Mouse (Mus musculus) intestine, embryonic 14.5 days (tissue): Measurements from ENCODE around the gene Prr36. TPM values are rescaled to one million over a fixed set of nuclear protein-coding genes. Genes with fewer than 3 reads are reported as not detected.

Experiments
- ATAC-seq: fragments of 200-750 bp; cut with Nextera tagmentation; replicated peaks from 2 replicates; pipeline ENCODE4 v1.8.0; 2017; ENCODE audit warnings: low read depth, moderate number of reproducible peaks, moderate TSS enrichment, moderate library complexity; ENCODE audit not compliant: low FRiP score, low TSS enrichment
- DNase-seq: peaks from one replicate; pipeline ENCODE4 v3.0.0-alpha.2; 2018; ENCODE audit warnings: low spot score
- H3K27ac ChIP-seq: fragments of 300-500 bp; sonication (generic); 2 replicates; pipeline ENCODE4 v1.5.1; 2014; ENCODE audit warnings: low read depth, mild to moderate bottlenecking, control low read depth
- H3K27me3 ChIP-seq: fragments of 300-500 bp; sonication (generic); replicated peaks from 2 replicates; pipeline ENCODE4 v1.6.1; 2014; ENCODE audit warnings: low read length, control low read depth; ENCODE audit not compliant: control insufficient read depth, insufficient read depth
- H3K36me3 ChIP-seq: fragments of 300-500 bp; sonication (generic); 2 replicates; pipeline ENCODE4 v1.6.1; 2014; ENCODE audit warnings: low read length, control low read depth; ENCODE audit not compliant: control insufficient read depth, insufficient read depth
- H3K4me1 ChIP-seq: fragments of 300-500 bp; sonication (generic); replicated peaks from 2 replicates; pipeline ENCODE4 v1.6.1; 2014; ENCODE audit warnings: low read length, control low read depth, mixed read lengths; ENCODE audit not compliant: control insufficient read depth, insufficient read depth
- H3K4me2 ChIP-seq: fragments of 300-500 bp; sonication (generic); 2 replicates; pipeline ENCODE4 v1.6.1; 2014; ENCODE audit warnings: low read length
- H3K4me3 ChIP-seq: fragments of 300-500 bp; sonication (generic); 2 replicates; pipeline ENCODE4 v1.5.1; 2014; ENCODE audit warnings: low read depth, low read length, control low read depth, mixed read lengths
- H3K9ac ChIP-seq: fragments of 300-500 bp; sonication (generic); 2 replicates; pipeline ENCODE4 v1.6.1; 2014; ENCODE audit warnings: mild to moderate bottlenecking, low read length
- H3K9me3 ChIP-seq: fragments of 300-500 bp; sonication (generic); 2 replicates; pipeline ENCODE4 v1.6.1; 2016; ENCODE audit warnings: low read length, control low read depth; ENCODE audit not compliant: control insufficient read depth
- WGBS: fragments of 180-500 bp; shearing (Covaris S2); extraction: QIAGEN DNeasy Blood & Tissue Kit; methylation state at CpG from one replicate; pipeline ENCODE4 v1.1.7; 2014; 5-methylcytosine and 5-hydroxymethylcytosine counted together
- polyA plus RNA-seq: library from polyadenylated mRNA; unstranded; fragments of >200 nt; fragmentation: Nextera tagmentation; extraction: Ambion mirVana; gene quantifications from 2 replicates; pipeline ENCODE4 v1.2.1, GENCODE M21; 2014

The Prr36 gene
- polyA plus RNA-seq, 1 experiment from 2014 or later, result 5.4 TPM

- Histone ChIP-seq H3K9me3 (no peaks in the 10 kb centered on the region), H3K9ac (no peak overlapping the region), H3K4me2 (no peak overlapping the region), H3K4me3 (no peak overlapping the region), H3K27ac (no peak overlapping the region), H3K4me1 (peaks cover 5% of the 10 kb centered on the region; the same call in 1 of the 2 replicates), H3K36me3 (peaks cover 69% of the 10 kb centered on the region), H3K27me3 (no peaks in the 10 kb centered on the region)
- no peak for DNase-seq
- WGBS, result 82% methylated on average over 8 of the region's 8 CpGs
- no peak for ATAC-seq
Measured at GRCm38 (mm10) chr8:4247241-4247640, 30.0 kb upstream of the Prr36 start.

- no peak for DNase-seq
- H3K4me2 ChIP-seq, result no peak overlapping the region
- H3K27ac ChIP-seq, result no peak overlapping the region
- no peaks in the 10 kb centered on the region for H3K9me3 ChIP-seq
- no peak overlapping the region for H3K9ac ChIP-seq
- no peak for ATAC-seq
- WGBS, result 88% methylated on average over 13 of the region's 13 CpGs
- H3K4me1 ChIP-seq, result peaks cover 9% of the 10 kb centered on the region
- no peak overlapping the region for H3K4me3 ChIP-seq
- no peaks in the 10 kb centered on the region for H3K27me3 ChIP-seq
- H3K36me3 ChIP-seq, result peaks cover 73% of the 10 kb centered on the region
Measured at GRCm38 (mm10) chr8:4245737-4246136, 28.5 kb upstream of the Prr36 start.

DNA sequence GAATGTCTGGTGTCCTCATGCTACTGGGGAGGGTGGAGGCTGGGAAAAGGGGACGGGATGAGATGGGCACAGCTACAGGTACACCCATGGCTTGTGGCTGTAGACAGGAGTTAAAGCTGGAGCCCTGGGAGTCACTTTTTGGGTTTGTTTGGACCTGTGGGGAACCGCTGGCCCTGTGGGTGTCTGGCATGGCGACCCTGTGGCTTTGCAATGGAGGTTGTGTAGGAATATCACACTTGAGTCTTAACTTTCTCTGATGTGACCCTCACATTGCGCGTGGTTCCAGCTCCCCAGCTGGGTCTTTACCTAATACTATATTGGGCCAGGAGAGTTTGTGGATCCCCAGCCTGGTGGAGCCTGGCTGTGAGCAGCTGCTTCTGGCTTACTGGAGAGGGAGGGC lies 27.8 kb upstream of the Prr36 start:
- WGBS, result 96% methylated on average over 5 of the region's 5 CpGs
- DNase-seq (no peak), ATAC-seq (no peak)
- peaks cover 11% of the 10 kb centered on the region for H3K4me1 ChIP-seq
- H3K9me3 ChIP-seq, result no peaks in the 10 kb centered on the region
- no peak overlapping the region for H3K9ac ChIP-seq
- peaks cover 72% of the 10 kb centered on the region for H3K36me3 ChIP-seq
- no peak overlapping the region for H3K4me2 ChIP-seq
- no peaks in the 10 kb centered on the region for H3K27me3 ChIP-seq
- no peak overlapping the region for H3K4me3 ChIP-seq
- H3K27ac ChIP-seq, result no peak overlapping the region

GRCm38 (mm10) chr8:4239193-4239890 lies 22.1 kb upstream of the Prr36 start:
- Histone ChIP-seq H3K27me3 (no peaks in the 10 kb centered on the region), H3K4me3 (peak overlapping the region; percentile 90), H3K9ac (peak overlapping the region; percentile 53), H3K36me3 (peaks cover 24% of the 10 kb centered on the region), H3K4me1 (peaks cover 20% of the 10 kb centered on the region), H3K27ac (peak overlapping the region; percentile 88), H3K9me3 (no peaks in the 10 kb centered on the region), H3K4me2 (peak overlapping the region; percentile 94)
- ATAC-seq (peak; percentile 29; the same call in 1 of the 2 replicates), DNase-seq (no peak)
- 12% methylated on average over 19 of the region's 19 CpGs for WGBS

- peak within 1 kb of the TSS; percentile 88 for H3K27ac ChIP-seq
- H3K4me2 ChIP-seq, result peak within 1 kb of the TSS; percentile 94
- H3K9me3 ChIP-seq, result no peaks in the 10 kb centered on the region
- ATAC-seq (peak; percentile 93), DNase-seq (peak; percentile 99)
- peaks cover 16% of the 10 kb centered on the region for H3K36me3 ChIP-seq
- H3K9ac ChIP-seq, result peak within 1 kb of the TSS; percentile 53
- H3K27me3 ChIP-seq, result no peaks in the 10 kb centered on the region
- H3K4me3 ChIP-seq, result peak within 1 kb of the TSS; percentile 90
- WGBS, result under 1% methylated on average over 68 of the region's 71 CpGs
- H3K4me1 ChIP-seq, result peaks cover 20% of the 10 kb centered on the region
Measured at GRCm38 (mm10) chr8:4238434-4239192, 21.4 kb upstream of the Prr36 start, which contains the start of the genes Map2k7 and Gm49320. Gene Map2k7 (plus strand): TSS chr8:4238740. Gene Gm49320 (plus strand): TSS chr8:4238865.

DNA sequence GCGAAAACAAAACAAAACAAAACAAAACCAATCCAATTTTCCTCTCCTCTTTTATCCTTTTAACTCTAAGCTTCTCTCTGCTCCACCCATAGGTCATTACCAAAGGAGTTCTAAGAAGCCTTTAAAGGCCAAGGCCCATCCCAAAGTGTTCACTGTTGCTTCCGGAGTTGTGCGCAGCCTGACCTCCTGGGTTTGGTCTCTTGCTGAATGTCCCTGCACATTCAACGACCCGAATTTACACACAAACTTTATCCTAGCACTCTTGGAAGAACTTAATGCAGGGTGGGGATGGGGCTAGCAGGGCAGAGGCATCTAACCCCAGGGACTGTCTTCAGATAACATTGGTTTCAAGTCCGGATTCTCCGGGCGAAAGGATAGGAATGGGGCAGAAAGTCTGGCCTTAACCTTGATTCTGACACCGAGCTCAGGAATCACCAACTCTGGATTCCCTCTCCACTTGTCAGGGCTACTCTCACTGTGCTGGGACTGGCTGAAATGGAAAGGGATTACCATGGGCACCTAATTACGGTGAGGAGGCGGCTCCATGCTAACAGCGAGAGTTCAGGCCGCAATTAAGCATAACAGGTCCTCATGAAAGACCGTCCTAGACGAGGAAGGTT lies 20.7 kb upstream of the Prr36 start:
- DNase-seq (no peak), ATAC-seq (peak; percentile 8; the same call in 1 of the 2 replicates)
- no peaks in the 10 kb centered on the region for H3K27me3 ChIP-seq
- peaks cover 20% of the 10 kb centered on the region for H3K4me1 ChIP-seq
- H3K9me3 ChIP-seq, result no peaks in the 10 kb centered on the region
- peak overlapping the region; percentile 54 for H3K4me2 ChIP-seq
- peak overlapping the region; percentile 90 for H3K4me3 ChIP-seq
- H3K9ac ChIP-seq, result peak overlapping the region; percentile 53
- WGBS, result 21% methylated on average over 15 of the region's 15 CpGs
- H3K36me3 ChIP-seq, result peaks cover 10% of the 10 kb centered on the region
- H3K27ac ChIP-seq, result peak overlapping the region; percentile 88

DNA sequence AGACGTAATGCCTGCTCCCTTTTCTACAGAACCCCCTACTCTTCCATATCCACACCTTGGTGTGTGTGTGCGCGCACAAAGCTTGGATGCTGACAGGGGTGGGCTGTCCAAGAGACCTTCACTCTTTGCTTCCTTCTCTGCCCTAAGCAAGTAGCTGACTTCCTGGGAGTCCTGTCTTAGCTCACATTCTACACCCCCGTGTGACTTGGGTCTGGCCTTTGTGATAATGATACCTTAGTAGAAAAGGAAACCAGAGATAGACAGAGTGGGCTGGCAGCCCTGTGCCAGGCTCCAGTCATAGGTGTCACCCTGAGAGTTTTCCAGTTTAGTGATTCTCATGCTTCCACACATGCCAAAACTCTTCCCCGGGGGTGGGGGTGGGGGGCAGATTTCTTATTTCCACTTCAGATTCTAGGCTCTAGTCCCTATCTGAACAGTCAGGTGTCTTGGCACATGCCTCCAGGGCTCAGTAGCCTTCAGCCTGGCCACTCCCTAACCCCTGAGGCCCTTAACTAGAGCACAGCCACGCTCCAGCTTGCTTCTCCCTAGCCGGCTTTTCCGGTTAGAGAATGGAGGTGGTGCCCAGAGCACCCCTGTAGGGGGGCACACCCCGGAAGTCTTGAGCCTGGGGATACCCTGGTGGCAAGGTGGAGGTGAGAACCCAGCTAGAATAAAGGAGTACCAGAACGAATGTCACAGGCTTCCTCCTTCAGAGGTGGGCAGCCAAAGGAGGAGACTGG lies 13.5 kb upstream of the Prr36 start:
- Histone ChIP-seq H3K36me3 (no peaks in the 10 kb centered on the region), H3K4me3 (no peak overlapping the region), H3K4me2 (no peak overlapping the region), H3K9ac (no peak overlapping the region), H3K27ac (no peak overlapping the region), H3K4me1 (no peaks in the 10 kb centered on the region), H3K9me3 (no peaks in the 10 kb centered on the region), H3K27me3 (no peaks in the 10 kb centered on the region)
- 48% methylated on average over 10 of the region's 10 CpGs for WGBS
- DNase-seq (no peak), ATAC-seq (no peak)

- WGBS, result 69% methylated on average over 5 of the region's 5 CpGs
- no peaks in the 10 kb centered on the region for H3K27me3 ChIP-seq
Measured at GRCm38 (mm10) chr8:4229784-4230183, 12.5 kb upstream of the Prr36 start.

More at GRCm38 (mm10) chr8:4229784-4230183, 12.5 kb upstream of the Prr36 start:
- Histone ChIP-seq H3K4me3 (no peak overlapping the region), H3K36me3 (no peaks in the 10 kb centered on the region), H3K9me3 (no peaks in the 10 kb centered on the region), H3K9ac (no peak overlapping the region), H3K27ac (no peak overlapping the region), H3K4me2 (no peak overlapping the region), H3K4me1 (no peaks in the 10 kb centered on the region)
- no peak for ATAC-seq
- DNase-seq, result no peak
